In the genomic region with DNA sequence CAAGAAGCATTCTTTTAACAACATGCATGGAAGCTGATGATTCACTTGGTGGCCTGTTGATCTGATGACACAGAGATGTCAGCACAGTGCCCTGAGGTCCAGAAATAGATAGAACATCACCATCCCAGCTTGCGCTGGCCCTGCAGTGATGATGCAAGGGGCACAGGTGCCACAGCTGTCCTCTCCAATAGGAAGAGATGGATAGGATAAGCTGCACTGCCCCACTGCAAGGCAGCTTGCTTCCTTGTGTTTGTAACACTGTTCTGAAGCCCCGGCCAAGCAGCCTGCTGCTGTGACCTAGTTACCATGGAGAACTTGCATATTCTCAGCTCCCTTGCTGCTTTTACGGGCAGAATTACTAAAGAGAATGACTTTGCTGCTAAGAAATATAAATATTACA, we compare ENCODE assay signal across 14 mouse cellular contexts.
DNase-seq lines count a peak whose midpoint lies in the region; ATAC-seq and TF ChIP-seq lines count a peak whose summit lies in the region.
"Had no signal": no experiment of that assay in that cellular context is flagged by ENCODE, and none has a peak within 500 bp of the region (broad histone marks: within the 10 kb centered on the region; RNA-seq: fewer than 3 reads in every experiment).

No protein-coding gene starts in this region.

- H3K4me3 ChIP-seq in layer of hippocampus, adult 2 months = no peak overlapping the region
- H3K4me3 ChIP-seq in olfactory bulb, adult 2 months (ENCODE audit: insufficient read depth, low read depth, low read length) = no peak overlapping the region
- H3K4me3 ChIP-seq in forebrain, embryonic 14.5 days (ENCODE audit: low read depth, low read length) = no peak overlapping the region
- H3K4me3 ChIP-seq: forebrain, embryonic 10.5 days; heart, embryonic 10.5 days; liver, embryonic 12.5 days had no signal

- TF ChIP-seq CTCF in layer of hippocampus, adult 2 months (conservative IDR thresholded peaks at IDR 0.05) = no peak
- TF ChIP-seq CTCF in olfactory bulb, adult 2 months (IDR thresholded peaks at IDR 0.05; ENCODE audit: insufficient read depth, low read depth, low read length) = no peak

- DNase-seq in cerebellum, adult 11-12 months = peak; percentile 62
- DNase-seq in layer of hippocampus, adult 2 months (ENCODE audit: low spot score in 2 of 2) = peak; percentile 11 to 26
- no peak for DNase-seq in B cell, adult 2 months
- DNase-seq in liver = no peak
- DNase-seq in forebrain, embryonic 14.5 days (ENCODE audit: low spot score) = no peak

- no peak overlapping the region for H3K4me2 ChIP-seq in forebrain, embryonic 14.5 days (ENCODE audit: low read length)
- H3K4me2 ChIP-seq: hindbrain, embryonic 14.5 days; liver, embryonic 12.5 days had no signal

- no peak for TF ChIP-seq POLR2A in olfactory bulb, adult 2 months (IDR thresholded peaks at IDR 0.05; ENCODE audit: insufficient read depth, low read depth, low read length)

- H3K27me3 ChIP-seq in forebrain, embryonic 14.5 days (replicated peaks; ENCODE audit: control insufficient read depth, insufficient read depth, low read length) = no peaks in the 10 kb centered on the region
- H3K27me3 ChIP-seq: liver, embryonic 12.5 days had no signal

- H3K9ac ChIP-seq in forebrain, embryonic 14.5 days (ENCODE audit: low read length) = no peak overlapping the region
- H3K9ac ChIP-seq: hindbrain, embryonic 14.5 days; liver, embryonic 12.5 days had no signal

- H3K27ac ChIP-seq in layer of hippocampus, adult 2 months = peak overlapping the region; percentile 29; the same call in 1 of the 2 replicates
- peak overlapping the region; percentile 68 for H3K27ac ChIP-seq in olfactory bulb, adult 2 months (ENCODE audit: insufficient read depth, low read depth, low read length)
- H3K27ac ChIP-seq in forebrain, embryonic 14.5 days (ENCODE audit: low read depth, low read length) = no peak overlapping the region
- H3K27ac ChIP-seq: forebrain, embryonic 10.5 days; heart, embryonic 10.5 days; hindbrain, embryonic 14.5 days; kidney, postnatal 0 days; liver, embryonic 12.5 days; macrophage; stomach, postnatal 0 days had no signal

- 28% methylated on average over 3 of the region's 3 CpGs for WGBS in olfactory bulb, adult 2 months
- WGBS in forebrain, embryonic 14.5 days = 81% methylated on average over 3 of the region's 3 CpGs

- peak; percentile 40; the same call in 1 of the 2 replicates for ATAC-seq in cerebellum, adult (ENCODE audit: insufficient number of reproducible peaks, low FRiP score, low TSS enrichment)
- ATAC-seq in forebrain, embryonic 14.5 days = no peak
- ATAC-seq: liver, embryonic 12.5 days had no signal

- H3K36me3 ChIP-seq in forebrain, embryonic 14.5 days (ENCODE audit: control insufficient read depth, insufficient read depth, low read length) = no peaks in the 10 kb centered on the region
- H3K36me3 ChIP-seq: forebrain, embryonic 10.5 days; heart, embryonic 10.5 days; liver, embryonic 12.5 days had no signal

- H3K9me3 ChIP-seq in forebrain, embryonic 14.5 days (replicated peaks; ENCODE audit: control insufficient read depth, low read length) = no peaks in the 10 kb centered on the region
- H3K9me3 ChIP-seq: forebrain, embryonic 10.5 days; heart, embryonic 10.5 days; liver, embryonic 12.5 days had no signal

- H3K4me1 ChIP-seq in olfactory bulb, adult 2 months (ENCODE audit: control insufficient read depth, insufficient read depth, low read length) = peaks cover 9% of the 10 kb centered on the region
- no peaks in the 10 kb centered on the region for H3K4me1 ChIP-seq in forebrain, embryonic 14.5 days (ENCODE audit: control insufficient read depth, insufficient read depth, low read length)
- H3K4me1 ChIP-seq: forebrain, embryonic 10.5 days; liver, embryonic 12.5 days had no signal

Comparison
In these comparisons a context has a peak if more than half of its experiments do, and no peak if none do; other contexts are left out.
1. DNase-seq: peak in cerebellum, adult 11-12 months (single experiment) and layer of hippocampus, adult 2 months (2 of 2); none in B cell, adult 2 months (0 of 2), liver (single experiment) and forebrain, embryonic 14.5 days (single experiment).